Mouse (Mus musculus): ENCODE data around the gene P2ry14.

The P2ry14 gene

DNA sequence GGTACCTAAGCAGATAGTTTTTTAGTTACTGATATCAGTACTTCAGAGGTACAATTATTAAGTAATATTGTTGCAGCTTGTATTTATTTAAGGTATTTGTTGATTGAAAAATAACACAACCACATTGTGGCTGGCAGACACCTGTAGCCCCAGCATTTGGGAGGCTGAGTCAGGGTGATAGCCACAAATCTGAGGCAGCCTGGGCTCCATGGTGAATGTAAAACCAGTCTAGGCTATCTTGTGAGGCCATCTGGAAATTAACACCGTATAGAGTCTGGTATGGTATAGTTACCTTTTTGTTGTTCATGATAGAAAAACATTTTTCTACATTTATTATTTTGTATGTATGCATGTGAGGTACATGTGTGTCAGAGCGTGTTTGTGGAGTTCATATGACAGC is 51.3 kb downstream of the P2ry14 start:
- 98% methylated on average over 2 of the region's 2 CpGs for WGBS

DNA sequence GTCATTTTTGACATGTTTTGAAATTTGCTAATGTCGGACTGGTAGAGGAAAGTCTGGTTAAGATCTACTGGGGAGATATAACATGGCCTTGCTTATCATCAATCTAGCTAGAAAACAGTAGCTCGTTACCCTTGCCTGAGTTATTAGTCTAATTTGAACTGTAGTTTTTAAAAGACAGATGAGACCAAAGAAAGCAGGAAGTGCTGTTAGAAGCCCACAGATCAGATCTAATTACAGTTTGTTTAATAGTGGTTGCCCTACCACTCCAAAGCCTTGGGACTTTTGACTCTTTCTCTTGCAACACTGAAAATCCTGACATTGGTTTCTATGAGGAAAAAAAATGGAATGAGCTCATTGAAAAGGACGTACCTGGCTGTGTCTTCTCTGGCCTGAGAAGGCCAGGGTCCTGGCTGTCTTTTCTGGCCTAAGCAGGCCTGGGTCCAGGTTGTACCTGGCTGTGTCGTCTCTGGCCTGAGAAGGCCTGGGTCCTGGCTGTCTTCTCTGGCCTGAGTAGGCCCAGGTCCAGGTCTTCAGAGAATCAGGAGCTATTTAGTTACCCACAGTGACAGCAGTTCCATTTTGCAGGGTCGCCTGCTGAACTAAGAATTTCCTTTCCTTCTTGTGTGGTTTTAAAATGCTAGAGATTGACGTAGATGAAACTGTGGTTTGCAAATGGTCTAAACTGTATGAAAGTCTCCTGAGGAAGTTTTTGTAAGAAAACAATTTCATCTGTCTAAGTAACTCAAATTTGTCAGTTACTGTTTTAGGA is 52.0 kb downstream of the P2ry14 start, which contains the start of gene Gpr171:
Gpr171 (minus strand) TSS at position 604 of the 769 bp plus-strand sequence.
- 83% methylated on average over 6 of the region's 6 CpGs for WGBS

DNA sequence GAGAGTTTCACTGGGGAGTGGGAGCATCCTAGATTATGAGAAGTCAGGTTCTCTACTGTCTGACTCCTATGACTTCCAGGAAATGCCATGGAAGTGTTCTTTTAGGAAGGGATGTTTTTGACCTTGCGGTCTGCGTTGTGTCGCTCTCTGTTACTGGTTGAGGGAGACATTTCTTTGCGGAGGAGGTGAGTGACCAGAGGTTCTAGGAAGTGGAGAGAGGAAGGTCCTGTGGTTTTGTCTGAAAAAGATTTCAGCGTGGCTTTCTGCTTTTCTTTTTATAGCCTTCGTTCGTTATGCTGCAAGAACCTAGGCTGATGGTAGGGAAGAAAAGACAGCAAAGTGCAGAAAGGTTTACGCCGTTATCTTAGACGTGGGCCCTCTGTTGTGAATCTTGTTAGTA is 54.9 kb downstream of the P2ry14 start:
- WGBS, result 80% methylated on average over 10 of the region's 10 CpGs

DNA sequence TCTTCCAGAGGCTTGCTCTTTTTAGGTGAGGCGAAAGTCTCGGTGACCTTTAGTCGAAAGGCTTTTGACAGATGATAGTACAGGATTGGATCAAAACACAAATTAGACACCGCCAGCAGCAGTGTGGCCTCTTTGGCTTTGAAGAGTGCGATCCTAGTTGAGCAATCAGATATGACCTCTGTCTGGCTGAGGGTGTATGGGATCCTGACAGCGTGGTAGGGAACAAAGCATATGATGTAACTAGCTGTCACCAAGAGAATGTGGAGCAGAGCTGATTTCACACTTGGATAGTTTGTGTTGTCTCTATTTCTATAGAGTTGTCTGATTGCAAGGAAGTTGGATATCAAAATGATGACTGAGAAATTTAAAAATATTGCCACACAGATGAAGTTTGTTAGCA is 56.0 kb downstream of the P2ry14 start:
- WGBS, result 91% methylated on average over 6 of the region's 6 CpGs

DNA sequence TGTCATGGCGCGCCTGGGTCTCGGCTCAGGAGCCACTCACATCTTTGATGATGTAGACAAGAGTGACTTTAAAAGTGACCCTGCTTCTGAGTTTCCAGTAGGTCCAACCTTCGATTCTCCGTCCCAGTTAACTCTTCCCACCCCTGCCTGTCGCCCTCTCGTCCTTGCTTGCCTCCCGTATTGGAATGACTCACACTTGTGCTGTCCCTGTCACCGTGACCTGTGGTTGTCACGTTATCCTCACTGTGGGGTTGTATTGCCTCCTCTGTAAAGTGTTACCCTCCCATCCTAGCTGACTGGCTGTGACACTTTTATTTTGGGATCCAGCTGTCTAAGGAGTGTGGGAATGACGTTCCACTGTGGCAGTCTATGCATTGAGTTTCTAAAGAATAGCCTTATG is 60.7 kb downstream of the P2ry14 start:
- WGBS, result 84% methylated on average over 11 of the region's 11 CpGs

DNA sequence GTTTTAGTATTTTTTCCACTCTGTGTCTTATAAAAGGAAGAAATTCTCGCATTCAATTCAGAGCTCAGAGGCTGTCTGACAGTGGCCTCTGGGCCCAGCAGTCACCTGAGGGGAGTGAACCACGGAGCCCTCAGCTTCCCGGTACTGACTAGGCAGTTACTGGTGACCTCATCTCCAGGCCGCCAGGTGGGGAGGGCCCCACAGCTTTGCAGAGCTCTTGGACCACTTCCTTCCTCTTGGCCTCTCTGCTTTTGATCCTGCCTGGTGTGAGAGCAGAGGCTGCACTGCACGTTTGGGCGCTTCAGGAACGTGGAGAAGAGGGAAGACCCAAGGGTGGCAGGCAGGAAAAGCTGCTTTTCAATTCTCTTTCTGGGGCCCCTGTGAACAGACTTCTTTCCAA is 72.5 kb downstream of the P2ry14 start:
- WGBS, result 60% methylated on average over 7 of the region's 7 CpGs

DNA sequence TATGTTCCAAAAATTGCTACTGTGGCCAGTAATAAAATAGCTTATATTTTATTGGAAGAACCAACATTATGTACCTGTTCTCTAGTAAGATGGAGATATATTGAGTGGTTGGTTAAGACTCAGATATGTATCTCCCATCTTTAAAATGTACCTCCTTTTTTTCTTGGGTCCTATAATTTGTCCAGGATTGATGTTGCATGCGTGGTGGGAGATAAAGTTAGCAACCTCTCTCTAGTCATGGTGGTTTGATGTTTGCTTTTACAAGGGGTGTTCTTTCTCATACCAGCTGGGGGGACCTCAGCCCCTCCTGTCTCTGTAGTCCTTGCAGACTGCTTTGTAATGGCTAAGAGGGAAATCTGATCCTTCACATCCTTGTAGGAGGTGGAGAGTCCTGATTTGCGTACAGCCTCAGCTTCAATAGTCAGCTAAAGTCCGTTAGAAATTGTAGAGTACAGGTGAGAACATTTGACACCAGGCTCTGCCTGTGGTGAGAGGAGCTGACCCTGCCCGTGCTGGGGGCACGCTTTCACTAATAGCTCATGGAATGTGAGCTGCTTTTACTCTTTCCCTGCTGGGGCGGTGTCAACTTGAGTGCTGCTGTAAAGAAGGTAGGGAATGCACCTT is 73.0 kb downstream of the P2ry14 start:
- 68% methylated on average over 6 of the region's 6 CpGs for WGBS

DNA sequence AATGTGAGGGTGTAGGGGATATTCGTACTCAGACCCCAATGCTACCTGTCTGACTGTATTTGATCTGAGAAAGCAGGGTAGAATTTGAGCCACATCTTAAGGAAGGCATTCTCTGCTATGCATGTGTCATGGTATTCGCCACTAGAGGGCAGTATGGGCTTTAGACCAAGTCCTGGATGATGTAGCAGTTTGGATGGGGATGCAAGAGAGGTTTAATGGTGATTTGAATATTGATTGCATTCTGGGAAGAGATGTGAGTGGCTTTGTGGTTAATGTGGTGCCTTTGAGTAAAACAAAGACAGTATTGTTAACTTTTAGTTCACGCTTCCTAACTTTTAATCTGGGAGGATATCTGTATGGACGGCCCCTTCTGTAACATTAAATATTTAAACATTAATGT is 74.1 kb downstream of the P2ry14 start:
- whole genome bisulfite sequencing, result 55% methylated on average over 4 of the region's 4 CpGs

DNA sequence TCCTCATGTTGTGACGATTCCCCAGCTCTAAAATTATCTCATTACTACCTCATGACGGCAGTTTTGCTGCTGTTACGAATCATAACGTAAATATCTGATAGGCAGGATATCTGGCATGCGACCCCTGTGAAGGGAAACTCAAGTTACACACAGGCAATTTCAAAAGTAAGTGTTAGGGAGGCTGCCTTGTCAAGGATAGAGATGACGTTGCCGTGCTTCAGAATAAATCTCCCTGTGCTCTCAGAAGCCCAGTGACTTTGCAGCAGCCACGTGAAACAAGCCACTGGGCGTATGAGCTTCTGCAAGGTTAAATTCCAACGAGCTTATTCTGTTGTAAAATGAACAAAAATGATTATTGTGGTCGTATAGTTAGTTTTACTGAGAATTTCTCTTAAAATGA is 74.8 kb downstream of the P2ry14 start:
- 83% methylated on average over 11 of the region's 11 CpGs for WGBS

DNA sequence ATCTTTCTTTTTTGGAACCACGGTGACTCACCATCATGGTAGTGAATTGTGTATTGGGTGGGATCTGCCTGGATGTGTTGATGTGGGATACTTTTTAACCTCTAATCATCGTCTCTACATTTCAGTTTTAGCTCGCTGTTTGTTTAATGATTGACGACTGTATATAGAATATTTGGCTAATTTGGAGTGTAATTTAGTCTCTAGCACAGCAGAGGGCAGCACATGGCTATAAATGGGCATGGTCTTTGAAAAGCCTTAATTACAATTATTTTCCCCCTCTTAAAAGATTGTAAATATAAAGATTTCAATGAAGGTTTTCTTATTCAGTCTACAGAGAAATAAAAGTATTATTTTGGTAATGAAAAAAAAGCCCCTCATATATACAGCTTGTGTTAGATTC is 76.1 kb downstream of the P2ry14 start:
- 34% methylated on average over 4 of the region's 4 CpGs for WGBS

DNA sequence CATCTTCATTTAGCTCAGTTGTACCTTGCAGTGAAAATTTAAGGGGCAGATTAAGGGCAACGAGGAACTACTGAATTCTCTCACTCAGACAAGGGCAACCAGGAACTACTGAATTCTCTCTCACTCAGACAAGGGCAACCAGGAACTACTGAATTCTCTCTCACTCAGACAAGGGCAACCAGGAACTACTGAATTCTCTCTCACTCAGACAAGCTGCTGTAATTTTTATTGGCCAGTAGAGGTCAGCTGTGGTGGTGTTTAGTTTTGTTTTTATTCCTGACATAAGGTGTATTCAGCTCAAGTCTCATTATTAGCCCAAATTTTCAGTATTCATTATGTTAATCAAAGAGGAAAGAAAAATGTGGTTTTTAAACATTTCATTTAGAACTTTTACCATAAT is 84.3 kb downstream of the P2ry14 start:
- 69% methylated on average over 1 of the region's 1 CpGs for WGBS

DNA sequence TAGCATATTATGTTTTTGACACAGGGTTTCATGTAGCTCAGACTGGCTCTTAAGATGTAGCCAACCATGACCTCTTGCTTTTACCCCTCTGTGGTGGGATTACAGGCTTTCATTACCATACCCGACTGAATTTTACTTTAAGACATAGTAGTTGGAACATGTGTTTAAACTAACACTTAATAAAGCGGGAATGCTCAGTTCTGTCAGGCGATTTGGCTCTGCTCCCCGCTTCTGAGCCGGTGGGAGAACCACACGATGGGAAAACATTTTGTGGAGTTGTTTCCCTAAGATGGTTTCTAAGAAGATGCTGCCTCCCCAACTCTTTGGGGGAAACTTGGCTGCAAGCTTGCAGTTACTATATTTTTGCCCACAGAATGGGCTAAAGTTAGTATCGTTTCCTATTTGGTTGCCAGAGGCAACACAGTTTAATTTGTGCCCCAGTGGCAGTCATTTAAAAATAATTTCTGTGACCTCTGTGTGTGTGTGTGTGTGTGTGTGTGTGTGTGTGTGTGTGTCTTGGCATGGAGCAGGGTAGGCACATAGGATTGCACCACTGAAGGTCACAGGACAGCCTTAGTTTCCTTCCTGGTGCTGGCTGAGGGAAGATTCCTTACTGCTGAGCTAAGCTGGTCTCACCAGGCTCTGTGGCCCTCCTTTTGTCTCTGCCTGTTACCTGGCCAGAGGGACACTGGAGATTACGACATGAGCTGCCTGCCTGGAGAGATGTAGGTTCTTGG is 86.7 kb downstream of the P2ry14 start:
- WGBS, result 28% methylated on average over 8 of the region's 8 CpGs

DNA sequence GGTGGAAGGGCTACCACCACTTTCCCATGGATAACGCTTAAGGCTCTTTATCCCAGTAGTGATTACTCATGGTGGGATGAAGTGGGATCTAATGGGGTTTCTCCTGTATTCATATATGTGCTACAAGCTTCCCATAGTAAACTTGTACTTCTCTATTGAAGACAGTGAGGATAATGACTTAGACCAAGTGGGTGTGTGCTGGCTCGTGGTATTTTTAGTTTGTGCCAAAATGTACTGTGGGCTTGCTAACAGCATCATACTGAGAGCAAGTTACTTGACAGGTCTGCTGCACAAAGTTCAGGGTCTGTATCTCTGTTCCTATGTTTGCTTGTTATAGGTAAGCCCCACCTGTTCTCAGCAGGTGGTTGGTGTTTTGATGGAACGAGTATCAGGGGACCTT is 87.5 kb downstream of the P2ry14 start:
- 57% methylated on average over 3 of the region's 3 CpGs for WGBS

Data from cerebral cortex, adult 2 months (tissue).